ENCODE assay signal across 20 mouse cellular contexts in genomic region chr10:128579731-128580130, GRCm38 (mm10).
"Had no signal": no experiment of that assay in that cellular context is flagged by ENCODE, and none has a peak within 500 bp of the region (broad histone marks: within the 10 kb centered on the region; RNA-seq: fewer than 3 reads in every experiment).

No protein-coding gene starts in this region.

- H3K9ac ChIP-seq: liver, embryonic 13.5 days; liver, embryonic 15.5 days; liver, postnatal 0 days; lung, embryonic 15.5 days; midbrain, embryonic 13.5 days; midbrain, embryonic 15.5 days; neural tube, embryonic 12.5 days; stomach, embryonic 15.5 days had no signal

- H3K4me1 ChIP-seq: liver, embryonic 15.5 days; midbrain, embryonic 13.5 days; midbrain, embryonic 15.5 days; neural tube, embryonic 12.5 days had no signal

- H3K9me3 ChIP-seq: liver, embryonic 13.5 days; liver, embryonic 15.5 days; lung, embryonic 15.5 days; midbrain, embryonic 13.5 days; midbrain, embryonic 15.5 days; neural tube, embryonic 12.5 days; stomach, embryonic 15.5 days had no signal

- H3K27me3 ChIP-seq: neural tube, embryonic 12.5 days had no signal

- DNase-seq: liver, embryonic 13.5 days; liver, postnatal 0 days; lung, adult 2 months; lung, postnatal 14 days; lung, postnatal 36 days; right cerebral cortex, adult 18-20 months; right cerebral cortex, postnatal 25 days; right cerebral cortex, postnatal 4 days; thymus, adult 18-20 months had no signal

- H3K36me3 ChIP-seq: midbrain, embryonic 13.5 days; midbrain, embryonic 15.5 days; neural tube, embryonic 12.5 days; stomach, embryonic 15.5 days had no signal

- H3K27ac ChIP-seq: liver, embryonic 13.5 days; liver, embryonic 15.5 days; lung, embryonic 15.5 days; macrophage; midbrain, embryonic 13.5 days; midbrain, embryonic 15.5 days; neural tube, embryonic 12.5 days; stomach, embryonic 15.5 days had no signal

- H3K4me2 ChIP-seq: liver, embryonic 11.5 days; liver, embryonic 13.5 days; liver, embryonic 15.5 days; lung, embryonic 15.5 days; midbrain, embryonic 11.5 days; midbrain, embryonic 13.5 days; midbrain, embryonic 15.5 days; neural tube, embryonic 12.5 days; stomach, embryonic 15.5 days had no signal

- ATAC-seq: liver, postnatal 0 days; lung, postnatal 0 days; midbrain, embryonic 13.5 days; midbrain, embryonic 15.5 days had no signal

- H3K4me3 ChIP-seq: liver, embryonic 13.5 days; liver, embryonic 15.5 days; lung, embryonic 15.5 days; megakaryocyte, embryonic 14.5 days; midbrain, embryonic 13.5 days; midbrain, embryonic 15.5 days; neural tube, embryonic 12.5 days; stomach, embryonic 15.5 days had no signal
